Mouse (Mus musculus) C2C12 (cell line): Measurements from ENCODE around the gene Cbs. TPM values are rescaled to one million over a fixed set of nuclear protein-coding genes. Genes with fewer than 3 reads are reported as not detected.

Experiments
- H3K27me3 ChIP-seq: one replicate; pipeline ENCODE4 v1.6.1; 2011; ENCODE audit not compliant: control insufficient read depth, insufficient read depth, insufficient read length
- H3K36me3 ChIP-seq: one replicate; pipeline ENCODE4 v1.6.1; 2011; ENCODE audit not compliant: control insufficient read depth, insufficient read depth
- H3K4me3 ChIP-seq: one replicate; pipeline ENCODE4 v1.5.1; 2011; ENCODE audit warnings: mild to moderate bottlenecking, control low read depth; ENCODE audit not compliant: poor library complexity, insufficient read depth, severe bottlenecking
- H3K79me2 ChIP-seq: one replicate; pipeline ENCODE4 v1.6.1; 2011; ENCODE audit not compliant: control insufficient read depth, insufficient read depth
- H3K79me3 ChIP-seq: one replicate; pipeline ENCODE4 v1.6.1; 2011; ENCODE audit warnings: low read depth, control low read depth
- H3ac ChIP-seq: one replicate; pipeline ENCODE3; 2011; ENCODE audit warnings: low read depth; ENCODE audit not compliant: control insufficient read depth, insufficient read length
- CEBPB ChIP-seq: IDR thresholded peaks from one replicate; pipeline ENCODE4 v1.6.1; 2011; ENCODE audit warnings: low read depth, mild to moderate bottlenecking, control low read depth, moderate library complexity
- CTCF ChIP-seq: IDR thresholded peaks from one replicate; pipeline ENCODE4 v1.5.1; 2011; ENCODE audit not compliant: control insufficient read depth, insufficient read depth, insufficient read length
- FOSL1 ChIP-seq: IDR thresholded peaks from one replicate; pipeline ENCODE4 v1.8.0; 2011; ENCODE audit warnings: mild to moderate bottlenecking, low read length; ENCODE audit not compliant: poor library complexity, insufficient read depth, severe bottlenecking
- MAX ChIP-seq: IDR thresholded peaks from one replicate; pipeline ENCODE4 v1.6.1; 2011; ENCODE audit warnings: mild to moderate bottlenecking, control low read depth
- MYOD1 ChIP-seq: IDR thresholded peaks from one replicate; pipeline ENCODE4 v1.6.1; 2011; ENCODE audit warnings: low read depth; ENCODE audit not compliant: control insufficient read depth, insufficient read length
- MYOG ChIP-seq: IDR thresholded peaks from one replicate; pipeline ENCODE4 v1.6.1; 2011; ENCODE audit not compliant: control insufficient read depth, insufficient read length; ENCODE audit errors: extremely low read depth
- USF1 ChIP-seq: IDR thresholded peaks from one replicate; pipeline ENCODE4 v1.6.1; 2011; ENCODE audit warnings: low read depth, mild to moderate bottlenecking, control low read depth, moderate library complexity
- microRNA-seq: library from miRNA; unstranded; fragments of <30 nt; microRNA quantifications from one replicate; pipeline ENCODE4, GENCODE M21; 2019; ENCODE audit warnings: borderline microRNAs expressed
- polyA plus RNA-seq: library from polyadenylated mRNA; unstranded; fragments of >200 nt; fragmentation: generic; extraction: Trizol; gene quantifications from one replicate; pipeline ENCODE4 v1.2.1, GENCODE M21; 2012; ENCODE audit warnings: missing spikeins

Cbs gene
- polyA plus RNA-seq, 1 experiment: 0.25 TPM

GRCm38 (mm10) chr17:31565141-31566056, 71.6 kb downstream of the Cbs start:
- peaks cover 33% of the 10 kb centered on the region for H3K79me3 ChIP-seq
- H3ac ChIP-seq: peak overlapping the region; percentile 96
- peak overlapping the region; percentile 68 for H3K4me3 ChIP-seq
- no peak for TF ChIP-seq CEBPB
- no peak for TF ChIP-seq FOSL1
- TF ChIP-seq MYOG: no peak
- TF ChIP-seq MYOD1: no peak
- TF ChIP-seq CTCF: no peak
- TF ChIP-seq USF1: no peak
- TF ChIP-seq MAX: no peak
- H3K36me3 ChIP-seq: peaks cover 4% of the 10 kb centered on the region
- no peaks in the 10 kb centered on the region for H3K27me3 ChIP-seq
- peaks cover 52% of the 10 kb centered on the region for H3K79me2 ChIP-seq

- Histone ChIP-seq H3K27me3 (no peaks in the 10 kb centered on the region), H3ac (peak overlapping the region; percentile 96), H3K36me3 (peaks cover 4% of the 10 kb centered on the region), H3K4me3 (peak overlapping the region; percentile 68), H3K79me3 (peaks cover 33% of the 10 kb centered on the region), H3K79me2 (peaks cover 46% of the 10 kb centered on the region)
- no peak for TF ChIP-seq CEBPB
- no peak for TF ChIP-seq MAX
- no peak for TF ChIP-seq CTCF
- TF ChIP-seq MYOG: no peak
- TF ChIP-seq USF1: no peak
- TF ChIP-seq MYOD1: no peak
- no peak for TF ChIP-seq FOSL1
Observed at GRCm38 (mm10) chr17:31564858-31565140, 72.2 kb downstream of the Cbs start.

- Histone ChIP-seq H3K79me2 (peaks cover 40% of the 10 kb centered on the region), H3K36me3 (peaks cover 4% of the 10 kb centered on the region), H3ac (peak within 1 kb of the TSS; percentile 96), H3K27me3 (no peaks in the 10 kb centered on the region), H3K79me3 (peaks cover 32% of the 10 kb centered on the region), H3K4me3 (peak within 1 kb of the TSS; percentile 68)
- TF ChIP-seq FOSL1 (no peak), USF1 (peak; percentile 23), CEBPB (no peak), MYOD1 (no peak), CTCF (no peak), MYOG (no peak), MAX (peak; percentile 30)
Observed at GRCm38 (mm10) chr17:31564015-31564857, 72.8 kb downstream of the Cbs start, which contains the start of gene Pknox1. TSS of gene Pknox1 (plus strand) at chr17:31564734.

- no peak for TF ChIP-seq MYOG
- no peak for TF ChIP-seq FOSL1
- TF ChIP-seq MYOD1: no peak
- no peak for TF ChIP-seq CEBPB
- TF ChIP-seq USF1: no peak
- TF ChIP-seq MAX: no peak
- TF ChIP-seq CTCF: no peak
- Histone ChIP-seq H3ac (peak overlapping the region; percentile 67), H3K4me3 (peak overlapping the region; percentile 34), H3K36me3 (peaks cover 4% of the 10 kb centered on the region), H3K27me3 (no peaks in the 10 kb centered on the region), H3K79me2 (peaks cover 34% of the 10 kb centered on the region), H3K79me3 (peaks cover 28% of the 10 kb centered on the region)
Observed at GRCm38 (mm10) chr17:31563632-31564014, 73.4 kb downstream of the Cbs start.

- H3ac ChIP-seq: no peak overlapping the region
- H3K36me3 ChIP-seq: no peaks in the 10 kb centered on the region
- no peak overlapping the region for H3K4me3 ChIP-seq
- no peaks in the 10 kb centered on the region for H3K79me2 ChIP-seq
- H3K79me3 ChIP-seq: no peaks in the 10 kb centered on the region
- no peak for TF ChIP-seq CEBPB
- TF ChIP-seq MYOG: no peak
- TF ChIP-seq MAX: no peak
- no peak for TF ChIP-seq CTCF
- TF ChIP-seq FOSL1: no peak
- TF ChIP-seq MYOD1: no peak
- TF ChIP-seq USF1: no peak
- H3K27me3 ChIP-seq: no peaks in the 10 kb centered on the region
Observed at GRCm38 (mm10) chr17:31559021-31559789, 77.8 kb downstream of the Cbs start.

Small RNA genes lying within 50 kb of the gene (microRNA-seq; reads per million reads assigned to microRNA genes)
- gene Gm24970: 0.20 reads per million

Other genes starting within 250 kb of the Cbs start
- 48.5 TPM for gene Wdr4, start 117.3 kb downstream of the Cbs start, polyA plus RNA-seq
- 178 TPM for gene Ndufv3, start 117.1 kb downstream of the Cbs start, polyA plus RNA-seq
- 13.6 TPM for gene Pknox1, start 72.5 kb downstream of the Cbs start, polyA plus RNA-seq
- 283 TPM for gene U2af1, start 21.7 kb upstream of the Cbs start, polyA plus RNA-seq
- gene Cryaa, start 40.6 kb upstream of the Cbs start, polyA plus RNA-seq: not detected
- 9.3 TPM for gene Sik1, start 218.6 kb upstream of the Cbs start, polyA plus RNA-seq